Mouse (Mus musculus): ENCODE results near the gene Mical2. TPM values are rescaled to one million over a fixed set of nuclear protein-coding genes. Genes with fewer than 3 reads are reported as not detected.
A peak's percentile ranks its signal among the peaks of the same experiment; 100 is the strongest.

Gene Mical2
- polyA plus RNA-seq, 1 experiment from 2014 or later = 15.3 TPM

GRCm38 (mm10) chr7:112375900-112376299 is 150.2 kb downstream of the Mical2 start:
- peak overlapping the region; percentile 67 for H3K27ac ChIP-seq (ENCODE audit: low read depth)
- WGBS = 27% methylated on average over 5 of the region's 5 CpGs
- no peak for TF ChIP-seq CTCF (IDR thresholded peaks at IDR 0.05; ENCODE audit: low read depth)
- H3K9me3 ChIP-seq (ENCODE audit: low read depth, low read length) = no peaks in the 10 kb centered on the region
- DNase-seq (peak; percentile 62), ATAC-seq (ENCODE audit: insufficient read depth) (peak; percentile 72)
- H3K4me1 ChIP-seq (ENCODE audit: insufficient read depth) = peaks cover 12% of the 10 kb centered on the region
- no peaks in the 10 kb centered on the region for H3K27me3 ChIP-seq (ENCODE audit: insufficient read depth, low read length)
- H3K4me2 ChIP-seq = no peak overlapping the region
- no peak overlapping the region for H3K4me3 ChIP-seq (ENCODE audit: low read depth, low read length)
- H3K9ac ChIP-seq = no peak overlapping the region
- H3K36me3 ChIP-seq (ENCODE audit: insufficient read depth) = no peaks in the 10 kb centered on the region

GRCm38 (mm10) chr7:112376611-112377010 is 151.0 kb downstream of the Mical2 start:
- H3K9me3 ChIP-seq (ENCODE audit: low read depth, low read length) = no peaks in the 10 kb centered on the region
- no peak overlapping the region for H3K9ac ChIP-seq
- no peak overlapping the region for H3K4me2 ChIP-seq
- no peaks in the 10 kb centered on the region for H3K36me3 ChIP-seq (ENCODE audit: insufficient read depth)
- no peaks in the 10 kb centered on the region for H3K27me3 ChIP-seq (ENCODE audit: insufficient read depth, low read length)
- DNase-seq (no peak), ATAC-seq (ENCODE audit: insufficient read depth) (no peak)
- 41% methylated on average over 2 of the region's 2 CpGs for WGBS
- TF ChIP-seq CTCF (IDR thresholded peaks at IDR 0.05; ENCODE audit: low read depth) = no peak
- peak overlapping the region; percentile 67 for H3K27ac ChIP-seq (ENCODE audit: low read depth)
- peaks cover 12% of the 10 kb centered on the region for H3K4me1 ChIP-seq (ENCODE audit: insufficient read depth)
- H3K4me3 ChIP-seq (ENCODE audit: low read depth, low read length) = no peak overlapping the region

- ATAC-seq (ENCODE audit: insufficient read depth) (peak; percentile 50), DNase-seq (peak; percentile 96)
- H3K27ac ChIP-seq (ENCODE audit: low read depth) = no peak overlapping the region
- H3K9me3 ChIP-seq (ENCODE audit: low read depth, low read length) = no peaks in the 10 kb centered on the region
- H3K4me2 ChIP-seq = no peak overlapping the region
- no peaks in the 10 kb centered on the region for H3K36me3 ChIP-seq (ENCODE audit: insufficient read depth)
- WGBS = 41% methylated on average over 8 of the region's 8 CpGs
- peak; percentile 89 for TF ChIP-seq CTCF (IDR thresholded peaks at IDR 0.05; ENCODE audit: low read depth)
- no peaks in the 10 kb centered on the region for H3K27me3 ChIP-seq (ENCODE audit: insufficient read depth, low read length)
- no peak overlapping the region for H3K4me3 ChIP-seq (ENCODE audit: low read depth, low read length)
- H3K4me1 ChIP-seq (ENCODE audit: insufficient read depth) = peaks cover 12% of the 10 kb centered on the region
- no peak overlapping the region; the same call in 1 of the 2 replicates for H3K9ac ChIP-seq
Measured at GRCm38 (mm10) chr7:112377314-112377713, 151.7 kb downstream of the Mical2 start.

DNA sequence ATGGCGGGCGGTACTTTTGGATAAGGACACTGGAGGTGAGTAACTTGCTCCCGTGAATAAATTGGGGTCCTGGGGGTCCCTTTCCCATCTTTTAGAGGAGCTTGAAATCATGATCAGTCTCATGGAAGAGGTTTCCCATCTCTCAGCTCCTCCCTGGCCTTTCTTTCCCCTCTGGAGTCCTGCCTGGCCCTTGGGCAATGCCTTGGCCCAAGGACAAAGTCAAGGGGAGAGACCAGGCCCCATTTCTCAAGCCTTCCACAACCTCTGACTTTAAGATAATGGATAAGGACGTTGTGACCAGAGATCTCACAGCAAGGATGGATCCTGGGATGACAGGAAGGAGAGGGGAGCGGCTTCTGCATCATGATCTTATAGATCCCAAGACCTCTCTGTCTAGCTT is 152.4 kb downstream of the Mical2 start:
- H3K9me3 ChIP-seq (ENCODE audit: low read depth, low read length) = no peaks in the 10 kb centered on the region
- no peak for DNase-seq
- TF ChIP-seq CTCF (IDR thresholded peaks at IDR 0.05; ENCODE audit: low read depth) = no peak
- H3K9ac ChIP-seq = no peak overlapping the region
- H3K27ac ChIP-seq (ENCODE audit: low read depth) = peak overlapping the region; percentile 21
- peaks cover 12% of the 10 kb centered on the region for H3K4me1 ChIP-seq (ENCODE audit: insufficient read depth)
- 81% methylated on average over 5 of the region's 5 CpGs for WGBS
- H3K27me3 ChIP-seq (ENCODE audit: insufficient read depth, low read length) = no peaks in the 10 kb centered on the region
- no peaks in the 10 kb centered on the region for H3K36me3 ChIP-seq (ENCODE audit: insufficient read depth)
- no peak overlapping the region for H3K4me3 ChIP-seq (ENCODE audit: low read depth, low read length)
- no peak for ATAC-seq (ENCODE audit: insufficient read depth)
- H3K4me2 ChIP-seq = no peak overlapping the region

GRCm38 (mm10) chr7:112378476-112378875 is 152.8 kb downstream of the Mical2 start:
- ATAC-seq (ENCODE audit: insufficient read depth) = peak; percentile 47; the same call in 1 of the 2 replicates

DNA sequence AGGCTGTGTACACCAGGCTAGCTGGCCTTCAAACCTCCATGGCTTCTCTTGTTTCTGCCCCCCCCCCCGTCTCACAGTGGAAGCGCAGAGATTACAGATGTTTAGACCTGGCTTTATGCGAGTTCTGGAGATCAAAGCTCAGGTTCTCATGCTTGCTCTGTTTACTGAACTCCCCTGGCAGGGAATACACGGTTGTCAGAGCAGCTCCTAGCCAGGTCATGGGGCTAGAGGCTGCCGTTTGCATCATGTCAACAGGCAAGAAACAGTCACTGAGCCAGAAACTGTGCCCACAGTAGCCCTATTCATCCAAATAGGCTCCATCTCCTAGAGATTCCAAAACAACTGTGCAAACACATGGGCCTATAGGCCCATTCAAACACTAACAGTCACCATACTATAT is 160.9 kb downstream of the Mical2 start:
- Histone ChIP-seq H3K36me3 (ENCODE audit: insufficient read depth) (no peaks in the 10 kb centered on the region), H3K9ac (no peak overlapping the region), H3K27ac (ENCODE audit: low read depth) (no peak overlapping the region), H3K4me2 (no peak overlapping the region), H3K4me3 (ENCODE audit: low read depth, low read length) (no peak overlapping the region), H3K27me3 (ENCODE audit: insufficient read depth, low read length) (no peaks in the 10 kb centered on the region), H3K9me3 (ENCODE audit: low read depth, low read length) (no peaks in the 10 kb centered on the region), H3K4me1 (ENCODE audit: insufficient read depth) (peaks cover 16% of the 10 kb centered on the region)
- TF ChIP-seq CTCF (IDR thresholded peaks at IDR 0.05; ENCODE audit: low read depth) = no peak
- WGBS = 39% methylated on average over 5 of the region's 5 CpGs
- ATAC-seq (ENCODE audit: insufficient read depth) (no peak), DNase-seq (no peak)

More at GRCm38 (mm10) chr7:112378476-112378875, 152.8 kb downstream of the Mical2 start:
- Histone ChIP-seq H3K4me2 (no peak overlapping the region), H3K4me3 (ENCODE audit: low read depth, low read length) (no peak overlapping the region), H3K36me3 (ENCODE audit: insufficient read depth) (no peaks in the 10 kb centered on the region), H3K9me3 (ENCODE audit: low read depth, low read length) (no peaks in the 10 kb centered on the region), H3K9ac (no peak overlapping the region), H3K27me3 (ENCODE audit: insufficient read depth, low read length) (no peaks in the 10 kb centered on the region), H3K4me1 (ENCODE audit: insufficient read depth) (peaks cover 12% of the 10 kb centered on the region), H3K27ac (ENCODE audit: low read depth) (peak overlapping the region; percentile 21)
- 49% methylated on average over 5 of the region's 5 CpGs for WGBS
- DNase-seq = peak; percentile 64
- TF ChIP-seq CTCF (IDR thresholded peaks at IDR 0.05; ENCODE audit: low read depth) = no peak

DNA sequence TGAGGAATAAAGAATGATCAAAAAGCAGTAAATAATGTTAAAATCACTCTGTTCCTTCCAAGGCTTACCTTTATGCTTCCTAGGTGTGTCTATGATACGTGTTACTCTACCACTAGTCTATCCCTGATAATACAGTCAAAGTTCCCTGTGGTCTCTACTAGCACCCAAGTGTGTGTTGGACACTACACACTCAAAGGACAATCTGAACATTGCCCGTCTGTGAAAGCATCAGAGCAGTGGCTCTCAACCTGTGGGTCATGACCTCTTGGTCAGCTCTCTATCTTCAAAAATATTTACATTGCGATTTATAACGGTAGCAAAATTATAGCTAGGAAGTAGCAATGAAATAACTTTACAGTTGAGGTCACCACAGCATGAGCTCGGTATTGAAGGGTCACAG is 162.2 kb downstream of the Mical2 start:
- H3K4me2 ChIP-seq = no peak overlapping the region
- no peak overlapping the region for H3K27ac ChIP-seq (ENCODE audit: low read depth)
- peaks cover 18% of the 10 kb centered on the region for H3K4me1 ChIP-seq (ENCODE audit: insufficient read depth)
- 71% methylated on average over 5 of the region's 5 CpGs for WGBS
- H3K4me3 ChIP-seq (ENCODE audit: low read depth, low read length) = no peak overlapping the region
- no peaks in the 10 kb centered on the region for H3K27me3 ChIP-seq (ENCODE audit: insufficient read depth, low read length)
- DNase-seq = no peak
- H3K36me3 ChIP-seq (ENCODE audit: insufficient read depth) = no peaks in the 10 kb centered on the region
- ATAC-seq (ENCODE audit: insufficient read depth) = no peak
- H3K9ac ChIP-seq = no peak overlapping the region
- H3K9me3 ChIP-seq (ENCODE audit: low read depth, low read length) = no peaks in the 10 kb centered on the region
- TF ChIP-seq CTCF (IDR thresholded peaks at IDR 0.05; ENCODE audit: low read depth) = no peak

Data from lung, embryonic 14.5 days (tissue).